Mouse (Mus musculus) hindbrain, embryonic 11.5 days (tissue): ENCODE results near the gene Ost4. TPM values are rescaled to one million over a fixed set of nuclear protein-coding genes. Genes with fewer than 3 reads are reported as not detected.
"Not testable (repeated sequence)": the region's sequence is repeated elsewhere in the genome, so short reads cannot be mapped to it uniquely, and the experiment has no call there.

Experiments used
- ATAC-seq: fragments of 200-750 bp; cut with Nextera tagmentation; 2 replicates; pipeline ENCODE4 v1.8.0; 2017; ENCODE audit warnings: mild to moderate bottlenecking, moderate TSS enrichment, moderate library complexity; ENCODE audit not compliant: low FRiP score
- DNase-seq: peaks from one replicate; pipeline ENCODE4 v3.0.0-alpha.2; 2015; ENCODE audit warnings: low spot score
- H3K27ac ChIP-seq: fragments of 300-500 bp; sonication (generic); 2 replicates; pipeline ENCODE4 v1.5.1; 2014; ENCODE audit warnings: mild to moderate bottlenecking, low read depth, low read length
- H3K27me3 ChIP-seq: fragments of 300-500 bp; sonication (generic); 2 replicates; pipeline ENCODE4 v1.6.1; 2014; ENCODE audit warnings: mild to moderate bottlenecking, low read length, moderate library complexity, mixed read lengths; ENCODE audit not compliant: control insufficient read depth, insufficient read depth
- H3K36me3 ChIP-seq: fragments of 300-500 bp; sonication (generic); 2 replicates; pipeline ENCODE4 v1.6.1; 2014; ENCODE audit warnings: mild to moderate bottlenecking, low read length, moderate library complexity, mixed read lengths; ENCODE audit not compliant: control insufficient read depth, insufficient read depth
- H3K4me1 ChIP-seq: fragments of 300-500 bp; sonication (generic); replicated peaks from 2 replicates; pipeline ENCODE4 v1.6.1; 2014; ENCODE audit warnings: low read length, mixed read lengths; ENCODE audit not compliant: control insufficient read depth, insufficient read depth
- H3K4me2 ChIP-seq: fragments of 300-500 bp; sonication (generic); replicated peaks from 2 replicates; pipeline ENCODE4 v1.6.1; 2014; ENCODE audit warnings: mild to moderate bottlenecking, low read depth, low read length
- H3K4me3 ChIP-seq: fragments of 300-500 bp; sonication (generic); 2 replicates; pipeline ENCODE4 v1.5.1; 2014; ENCODE audit warnings: low read depth, low read length
- H3K9ac ChIP-seq: fragments of 300-500 bp; sonication (generic); 2 replicates; pipeline ENCODE4 v1.6.1; 2014; ENCODE audit warnings: low read depth, low read length
- H3K9me3 ChIP-seq: fragments of 300-500 bp; sonication (generic); 2 replicates; pipeline ENCODE4 v1.6.1; 2016; ENCODE audit warnings: low read length; ENCODE audit not compliant: control insufficient read depth
- WGBS: fragments of 180-500 bp; shearing (Covaris S2); extraction: QIAGEN DNeasy Blood & Tissue Kit; methylation state at CpG from one replicate; pipeline ENCODE4 v1.1.7; 2014; 5-methylcytosine and 5-hydroxymethylcytosine counted together
- polyA plus RNA-seq: library from polyadenylated mRNA; unstranded; fragments of >200 nt; fragmentation: Nextera tagmentation; extraction: Ambion mirVana; gene quantifications from 2 replicates; pipeline ENCODE4 v1.2.1, GENCODE M21; 2014

The Ost4 gene
- polyA plus RNA-seq, 1 experiment from 2014 or later: 338 TPM

DNA sequence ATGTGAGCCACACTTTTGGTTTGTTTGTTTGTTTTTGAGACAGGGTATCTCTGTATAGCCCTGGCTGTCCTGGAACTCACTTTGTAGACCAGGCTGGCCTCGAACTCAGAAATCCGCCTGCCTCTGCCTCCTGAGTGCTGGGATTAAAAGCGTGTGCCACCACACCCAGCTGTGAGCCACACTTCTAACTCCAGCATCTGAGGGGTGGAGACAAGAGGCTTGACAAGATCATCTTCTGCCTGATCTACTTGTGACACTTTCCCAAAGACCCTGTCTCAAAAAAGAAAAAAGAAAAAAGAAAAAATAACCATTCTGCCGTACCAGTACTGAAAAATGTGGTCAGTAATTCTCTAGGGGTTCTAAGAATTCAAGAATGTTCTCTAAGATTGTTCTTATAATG lies 25.7 kb downstream of the Ost4 start:
- WGBS: 81% methylated on average over 4 of the region's 4 CpGs
- not testable (repeated sequence) for H3K27me3 ChIP-seq, H3K9me3 ChIP-seq, H3K9ac ChIP-seq, ATAC-seq, H3K4me3 ChIP-seq, H3K36me3 ChIP-seq, DNase-seq, H3K4me2 ChIP-seq, H3K4me1 ChIP-seq, H3K27ac ChIP-seq

DNA sequence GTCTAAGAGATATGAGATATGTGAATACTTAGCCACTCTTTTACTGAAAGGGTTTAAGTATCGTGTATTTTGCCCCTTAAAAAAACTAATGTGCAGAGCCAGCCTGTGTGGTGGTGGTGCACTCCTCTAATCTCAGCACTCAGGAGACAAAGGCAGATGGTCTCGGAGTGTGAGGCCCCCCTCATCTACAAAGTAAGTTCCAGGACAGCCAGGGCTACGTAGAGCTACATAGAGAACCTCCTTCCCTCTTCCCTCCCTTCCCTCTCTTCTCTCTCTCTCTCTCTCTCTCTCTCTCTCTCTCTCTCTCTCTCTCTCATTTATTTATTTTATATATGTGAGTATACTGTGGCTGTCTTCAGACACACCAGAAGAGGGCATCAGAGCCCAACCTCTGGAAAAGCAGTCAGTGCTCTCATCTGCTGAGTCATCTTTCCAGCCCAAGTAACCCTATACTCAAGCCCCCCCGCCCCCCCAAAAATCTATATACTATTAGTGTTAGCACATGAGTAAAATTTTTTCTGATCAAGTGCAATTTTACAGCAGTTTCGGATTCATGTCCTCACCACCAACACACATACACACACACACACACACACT lies 28.1 kb downstream of the Ost4 start:
- H3K27ac ChIP-seq: no peak overlapping the region
- H3K9ac ChIP-seq: no peak overlapping the region
- no peak overlapping the region for H3K4me3 ChIP-seq
- WGBS: 79% methylated on average over 5 of the region's 5 CpGs
- H3K27me3 ChIP-seq: no peaks in the 10 kb centered on the region
- DNase-seq (no peak), ATAC-seq (no peak)
- H3K4me1 ChIP-seq: no peaks in the 10 kb centered on the region
- H3K36me3 ChIP-seq: peaks cover 23% of the 10 kb centered on the region
- H3K9me3 ChIP-seq: no peaks in the 10 kb centered on the region
- H3K4me2 ChIP-seq: no peak overlapping the region

DNA sequence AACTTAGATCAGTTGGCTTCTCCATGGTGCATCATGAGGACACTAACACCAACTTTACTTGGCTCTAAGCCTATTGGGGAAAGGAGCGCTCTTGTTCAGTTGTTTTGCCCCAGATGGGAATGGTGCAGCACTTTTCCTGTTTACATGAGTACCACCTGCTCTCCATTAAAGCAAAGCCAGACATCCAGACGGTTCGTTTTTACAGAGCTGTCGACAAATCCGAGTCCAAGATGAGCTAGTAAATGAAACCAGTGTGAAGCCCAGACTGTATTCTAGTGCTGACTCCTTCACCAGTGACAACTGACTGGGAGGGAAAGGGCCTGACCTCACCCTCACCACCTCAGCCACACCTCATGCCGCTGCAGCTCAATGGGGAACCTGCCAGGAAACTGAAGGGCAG lies 29.0 kb downstream of the Ost4 start:
- no peaks in the 10 kb centered on the region for H3K9me3 ChIP-seq
- no peak for ATAC-seq
- 62% methylated on average over 6 of the region's 6 CpGs for WGBS

GRCm38 (mm10) chr5:30874365-30874764 lies 33.2 kb downstream of the Ost4 start:
- peaks cover 2% of the 10 kb centered on the region; the same call in 1 of the 2 replicates for H3K4me1 ChIP-seq
- no peak for DNase-seq
- H3K9ac ChIP-seq: no peak overlapping the region
- no peak for ATAC-seq
- H3K27me3 ChIP-seq: no peaks in the 10 kb centered on the region
- H3K36me3 ChIP-seq: peaks cover 32% of the 10 kb centered on the region
- H3K4me3 ChIP-seq: no peak overlapping the region
- no peak overlapping the region for H3K27ac ChIP-seq
- no peak overlapping the region for H3K4me2 ChIP-seq
- 84% methylated on average over 7 of the region's 7 CpGs for WGBS
- H3K9me3 ChIP-seq: no peaks in the 10 kb centered on the region

More for the DNA sequence above, 29.0 kb downstream of the Ost4 start:
- H3K27ac ChIP-seq: no peak overlapping the region
- DNase-seq: no peak
- no peak overlapping the region for H3K4me2 ChIP-seq
- no peaks in the 10 kb centered on the region for H3K27me3 ChIP-seq
- no peak overlapping the region for H3K9ac ChIP-seq
- H3K36me3 ChIP-seq: peaks cover 29% of the 10 kb centered on the region
- no peak overlapping the region for H3K4me3 ChIP-seq
- no peaks in the 10 kb centered on the region for H3K4me1 ChIP-seq

- ATAC-seq: no peak
- Histone ChIP-seq H3K4me1 (peaks cover 2% of the 10 kb centered on the region; the same call in 1 of the 2 replicates), H3K27ac (no peak overlapping the region), H3K9ac (no peak overlapping the region), H3K27me3 (no peaks in the 10 kb centered on the region), H3K4me3 (no peak overlapping the region), H3K36me3 (peaks cover 32% of the 10 kb centered on the region), H3K9me3 (no peaks in the 10 kb centered on the region), H3K4me2 (no peak overlapping the region)
- WGBS: 93% methylated on average over 9 of the region's 9 CpGs
- no peak for DNase-seq
These were observed 35.0 kb downstream of the Ost4 start for GRCm38 (mm10) chr5:30872574-30872973.

DNA sequence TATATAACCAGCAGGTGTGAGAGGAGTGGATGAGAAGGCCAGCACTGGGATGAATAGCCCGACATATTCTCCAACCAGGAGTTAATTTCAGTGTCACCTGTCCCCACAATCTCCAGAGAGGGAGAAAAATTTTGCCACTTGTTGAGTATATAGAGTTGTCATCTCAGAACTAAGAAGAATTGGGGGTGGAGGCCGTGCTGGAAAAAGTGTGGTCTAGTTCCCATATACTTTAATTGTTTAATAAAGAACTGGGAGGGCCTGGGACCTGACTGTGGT lies 37.5 kb downstream of the Ost4 start:
- WGBS: 27% methylated on average over 2 of the region's 2 CpGs
- Histone ChIP-seq H3K27me3 (no peaks in the 10 kb centered on the region), H3K4me1 (peaks cover 2% of the 10 kb centered on the region; the same call in 1 of the 2 replicates), H3K4me2 (peak overlapping the region; percentile 70), H3K9me3 (no peaks in the 10 kb centered on the region), H3K27ac (no peak overlapping the region), H3K9ac (peak overlapping the region; percentile 65), H3K4me3 (peak overlapping the region; percentile 90), H3K36me3 (0 out of 2 replicates have a peak, but pooled peaks cover 13% of the 10 kb centered on the region)
- ATAC-seq (no peak), DNase-seq (no peak)

GRCm38 (mm10) chr5:30869405-30870130 lies 38.0 kb downstream of the Ost4 start:
- peak overlapping the region; percentile 65 for H3K9ac ChIP-seq
- ATAC-seq (peak; percentile 92), DNase-seq (peak; percentile 92)
- no peaks in the 10 kb centered on the region for H3K27me3 ChIP-seq
- WGBS: under 1% methylated on average over 63 of the region's 63 CpGs
- peak overlapping the region; percentile 90 for H3K4me3 ChIP-seq
- H3K4me1 ChIP-seq: peaks cover 2% of the 10 kb centered on the region; the same call in 1 of the 2 replicates
- H3K4me2 ChIP-seq: peak overlapping the region; percentile 70
- H3K9me3 ChIP-seq: no peaks in the 10 kb centered on the region
- 0 out of 2 replicates have a peak overlapping the region, but pooled peaks have one; percentile 34 for H3K27ac ChIP-seq
- 0 out of 2 replicates have a peak, but pooled peaks cover 9% of the 10 kb centered on the region for H3K36me3 ChIP-seq

DNA sequence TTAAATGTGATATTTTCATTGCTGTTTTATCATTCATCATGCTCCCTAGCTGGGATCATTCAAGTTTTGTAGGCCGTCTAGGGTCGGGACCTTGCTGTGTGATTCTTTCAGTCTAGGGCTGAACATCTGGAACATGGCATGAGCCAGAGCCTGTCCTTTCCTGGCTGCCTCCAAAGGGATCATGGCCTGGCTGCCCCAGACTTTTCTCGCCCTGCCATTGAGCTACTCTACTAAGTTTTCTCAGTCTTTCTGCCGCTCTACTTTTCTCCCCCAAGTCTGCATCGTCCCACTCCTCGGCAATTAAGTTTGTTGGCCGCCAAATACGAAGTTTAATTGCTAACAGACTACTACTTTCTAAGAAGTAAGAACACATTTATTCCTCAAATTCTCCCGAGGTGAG lies 38.6 kb downstream of the Ost4 start:
- peak; percentile 44 for ATAC-seq

GRCm38 (mm10) chr5:30867712-30868111 lies 39.9 kb downstream of the Ost4 start, which contains the start of gene Tmem214:
Tmem214 (plus strand) TSS chr5:30868012.
- ATAC-seq: no peak
- Histone ChIP-seq H3K27me3 (no peaks in the 10 kb centered on the region), H3K4me3 (no peak within 1 kb of the TSS), H3K9me3 (no peaks in the 10 kb centered on the region), H3K27ac (no peak within 1 kb of the TSS), H3K9ac (no peak within 1 kb of the TSS), H3K4me2 (no peak within 1 kb of the TSS), H3K36me3 (no peaks in the 10 kb centered on the region), H3K4me1 (peaks cover 2% of the 10 kb centered on the region; the same call in 1 of the 2 replicates)
- WGBS: 92% methylated on average over 3 of the region's 3 CpGs
- no peak for DNase-seq

More for the DNA sequence above, 38.6 kb downstream of the Ost4 start:
- Histone ChIP-seq H3K9ac (peak overlapping the region; percentile 65), H3K36me3 (0 out of 2 replicates have a peak, but pooled peaks cover 5% of the 10 kb centered on the region), H3K4me3 (peak overlapping the region; percentile 90), H3K4me2 (peak overlapping the region; percentile 70), H3K4me1 (peaks cover 2% of the 10 kb centered on the region; the same call in 1 of the 2 replicates), H3K27me3 (no peaks in the 10 kb centered on the region), H3K27ac (no peak overlapping the region), H3K9me3 (no peaks in the 10 kb centered on the region)
- WGBS: 22% methylated on average over 9 of the region's 9 CpGs
- no peak for DNase-seq
